Mouse (Mus musculus): ENCODE measurements at regions not wholly inside any gene's neighbourhood (a gene's known extent, or its start where the extent isn't known, plus 50 kb on each side); places are given as distances from the start of the nearest gene placed in this dataset.

DNA sequence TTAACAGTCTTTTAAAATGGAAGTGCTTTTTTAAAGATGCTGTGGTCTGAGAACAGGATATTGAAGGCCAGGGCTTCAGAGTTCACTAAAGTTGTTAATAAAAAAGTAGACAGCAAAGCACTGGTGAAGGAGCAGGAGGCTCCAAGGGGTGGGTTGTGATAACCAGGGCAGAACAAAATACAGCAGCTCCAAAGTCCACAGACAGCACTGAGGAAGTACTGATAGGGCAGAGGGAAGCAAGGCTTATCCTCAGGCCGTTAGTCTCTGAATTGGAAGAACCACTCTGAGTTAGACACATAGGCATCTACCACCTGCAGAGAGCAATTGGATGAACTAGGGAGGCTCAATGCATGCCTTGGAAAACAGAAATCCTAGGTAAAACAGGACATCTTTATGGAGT, 62.1 kb downstream of the P2ry1 start:
- Histone ChIP-seq H3K4me3 (ENCODE audit: low read length) (no peak overlapping the region), H3K9me3 (ENCODE audit: control insufficient read depth, low read length) (no peaks in the 10 kb centered on the region), H3K9ac (ENCODE audit: low read depth, low read length) (no peak overlapping the region), H3K4me1 (ENCODE audit: control insufficient read depth, insufficient read depth, low read depth, low read length) (no peaks in the 10 kb centered on the region), H3K27me3 (replicated peaks; ENCODE audit: control insufficient read depth, insufficient read depth, low read length) (no peaks in the 10 kb centered on the region), H3K4me2 (ENCODE audit: low read length) (no peak overlapping the region), H3K36me3 (ENCODE audit: control insufficient read depth, insufficient read depth, low read length) (no peaks in the 10 kb centered on the region), H3K27ac (ENCODE audit: low read depth, low read length) (no peak overlapping the region)
- WGBS = 71% methylated on average over 1 of the region's 1 CpGs
- ATAC-seq = no peak

DNA sequence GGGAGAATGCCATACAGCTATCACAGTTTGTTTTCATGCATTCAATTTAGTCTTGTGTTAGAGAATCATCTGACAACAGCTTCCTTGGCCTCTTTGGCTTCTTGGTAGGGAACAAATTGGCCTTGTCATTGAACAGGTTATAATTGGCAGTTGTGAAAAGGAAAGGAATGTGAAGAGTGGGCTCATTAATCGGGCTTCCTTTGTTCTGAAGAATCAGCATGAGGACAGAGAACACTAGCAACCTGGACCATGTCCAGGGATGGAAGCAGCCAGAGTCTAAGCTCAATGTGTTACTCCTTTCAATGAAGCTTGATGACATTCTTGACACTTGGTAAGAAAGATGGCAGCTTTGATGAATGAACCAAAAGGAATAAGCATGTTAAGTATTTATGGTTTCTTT, 64.5 kb downstream of the P2ry1 start:
- Histone ChIP-seq H3K4me2 (ENCODE audit: low read length) (no peak overlapping the region), H3K36me3 (ENCODE audit: control insufficient read depth, insufficient read depth, low read length) (no peaks in the 10 kb centered on the region), H3K4me1 (ENCODE audit: control insufficient read depth, insufficient read depth, low read depth, low read length) (no peaks in the 10 kb centered on the region), H3K27me3 (replicated peaks; ENCODE audit: control insufficient read depth, insufficient read depth, low read length) (no peaks in the 10 kb centered on the region), H3K9ac (ENCODE audit: low read depth, low read length) (no peak overlapping the region), H3K4me3 (ENCODE audit: low read length) (no peak overlapping the region), H3K27ac (ENCODE audit: low read depth, low read length) (no peak overlapping the region), H3K9me3 (ENCODE audit: control insufficient read depth, low read length) (no peaks in the 10 kb centered on the region)
- no peak for ATAC-seq
- 30% methylated on average over 1 of the region's 1 CpGs for WGBS

DNA sequence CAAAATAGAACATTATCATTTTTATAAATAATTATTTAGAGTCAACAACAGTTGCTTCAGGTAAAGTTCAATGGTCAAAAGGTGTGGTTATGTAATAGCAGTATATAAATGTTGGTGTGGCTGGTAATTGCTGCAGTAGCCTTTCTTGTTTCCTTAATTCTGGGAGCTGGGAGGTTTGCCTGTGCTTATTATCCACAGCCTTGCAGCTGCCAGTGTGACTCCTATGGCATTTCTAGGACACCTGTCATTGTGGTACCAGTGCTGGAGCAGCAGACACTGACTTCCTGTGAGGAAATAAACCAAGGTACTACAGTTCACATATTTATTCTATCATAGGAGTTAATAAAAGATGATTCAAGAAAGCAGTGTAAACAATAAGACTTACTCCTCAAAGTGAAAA, 65.6 kb downstream of the P2ry1 start:
- Histone ChIP-seq H3K9ac (ENCODE audit: low read depth, low read length) (no peak overlapping the region), H3K27me3 (replicated peaks; ENCODE audit: control insufficient read depth, insufficient read depth, low read length) (no peaks in the 10 kb centered on the region), H3K36me3 (ENCODE audit: control insufficient read depth, insufficient read depth, low read length) (no peaks in the 10 kb centered on the region), H3K27ac (ENCODE audit: low read depth, low read length) (no peak overlapping the region), H3K9me3 (ENCODE audit: control insufficient read depth, low read length) (no peaks in the 10 kb centered on the region), H3K4me2 (ENCODE audit: low read length) (no peak overlapping the region), H3K4me3 (ENCODE audit: low read length) (no peak overlapping the region), H3K4me1 (ENCODE audit: control insufficient read depth, insufficient read depth, low read depth, low read length) (no peaks in the 10 kb centered on the region)
- ATAC-seq = no peak

DNA sequence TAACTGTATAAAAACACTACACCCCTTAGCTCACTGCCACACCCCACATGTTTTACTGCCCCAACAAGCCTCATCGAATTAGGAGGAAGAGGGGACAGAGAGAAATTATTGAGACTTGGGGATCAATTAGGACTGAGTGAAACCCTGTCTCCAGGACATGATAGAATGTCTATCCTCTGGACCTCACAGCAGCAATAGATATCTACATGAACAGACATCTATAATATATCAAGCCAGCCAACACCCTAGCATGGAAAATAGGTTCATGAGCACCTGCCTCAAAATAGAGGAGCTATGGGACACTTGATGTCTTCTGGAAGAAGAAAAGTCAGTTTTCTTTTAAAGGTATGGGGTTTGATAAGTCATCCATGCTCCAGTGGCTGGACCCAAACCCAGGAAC, 68.4 kb downstream of the P2ry1 start:
- H3K36me3 ChIP-seq (ENCODE audit: control insufficient read depth, insufficient read depth, low read length) = no peaks in the 10 kb centered on the region
- WGBS = 100% methylated on average over 1 of the region's 1 CpGs
- no peak overlapping the region for H3K27ac ChIP-seq (ENCODE audit: low read depth, low read length)
- no peaks in the 10 kb centered on the region for H3K9me3 ChIP-seq (ENCODE audit: control insufficient read depth, low read length)
- no peak overlapping the region for H3K4me3 ChIP-seq (ENCODE audit: low read length)
- H3K27me3 ChIP-seq (replicated peaks; ENCODE audit: control insufficient read depth, insufficient read depth, low read length) = no peaks in the 10 kb centered on the region
- ATAC-seq = no peak
- H3K4me2 ChIP-seq (ENCODE audit: low read length) = no peak overlapping the region
- H3K4me1 ChIP-seq (ENCODE audit: control insufficient read depth, insufficient read depth, low read depth, low read length) = no peaks in the 10 kb centered on the region
- H3K9ac ChIP-seq (ENCODE audit: low read depth, low read length) = no peak overlapping the region

DNA sequence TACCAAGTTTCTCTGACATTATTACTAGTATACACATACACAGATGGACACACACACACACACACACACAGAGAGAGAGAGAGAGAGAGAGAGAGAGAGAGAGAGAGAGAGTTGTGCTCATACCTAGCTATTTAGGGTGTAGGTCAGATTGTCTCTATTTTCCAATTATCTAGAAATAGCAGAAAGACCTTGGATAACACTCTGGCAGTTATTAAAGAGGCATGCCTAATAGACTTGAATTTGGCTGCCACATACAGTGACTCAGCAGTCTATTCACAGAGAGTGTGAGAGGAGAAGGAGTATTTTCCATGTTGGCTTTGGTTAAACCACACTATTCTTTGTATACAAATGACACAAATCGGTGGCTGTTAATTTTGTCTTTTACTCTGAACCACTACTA, 69.7 kb downstream of the P2ry1 start:
- ATAC-seq = no peak
- no peaks in the 10 kb centered on the region for H3K9me3 ChIP-seq (ENCODE audit: control insufficient read depth, low read length)
- H3K36me3 ChIP-seq (ENCODE audit: control insufficient read depth, insufficient read depth, low read length) = no peaks in the 10 kb centered on the region
- no peak overlapping the region for H3K4me2 ChIP-seq (ENCODE audit: low read length)
- no peaks in the 10 kb centered on the region for H3K4me1 ChIP-seq (ENCODE audit: control insufficient read depth, insufficient read depth, low read depth, low read length)
- H3K4me3 ChIP-seq (ENCODE audit: low read length) = no peak overlapping the region
- H3K27me3 ChIP-seq (replicated peaks; ENCODE audit: control insufficient read depth, insufficient read depth, low read length) = no peaks in the 10 kb centered on the region
- H3K9ac ChIP-seq (ENCODE audit: low read depth, low read length) = no peak overlapping the region
- WGBS = 75% methylated on average over 1 of the region's 1 CpGs
- no peak overlapping the region for H3K27ac ChIP-seq (ENCODE audit: low read depth, low read length)

DNA sequence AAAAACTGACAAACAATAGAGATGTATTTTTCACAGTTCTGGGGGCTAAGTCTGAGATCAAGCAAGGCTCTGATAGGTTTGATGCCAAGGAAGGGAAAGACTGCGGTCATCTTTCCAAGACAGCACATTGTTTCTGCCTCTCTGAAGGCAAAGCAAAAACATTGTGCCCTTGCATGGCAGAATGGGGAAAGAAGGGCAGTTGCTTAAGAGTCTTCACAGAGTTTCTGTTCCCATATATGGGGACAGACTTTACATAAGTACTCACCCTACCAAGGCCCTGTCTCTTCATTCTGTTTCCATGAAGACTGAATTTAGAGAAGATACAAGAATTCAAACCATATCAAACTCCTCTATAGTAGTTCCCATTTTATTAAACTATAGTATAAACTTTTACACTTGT, 70.5 kb downstream of the P2ry1 start:
- no peak overlapping the region for H3K4me3 ChIP-seq (ENCODE audit: low read length)
- no peaks in the 10 kb centered on the region for H3K27me3 ChIP-seq (replicated peaks; ENCODE audit: control insufficient read depth, insufficient read depth, low read length)
- no peak overlapping the region for H3K27ac ChIP-seq (ENCODE audit: low read depth, low read length)
- 95% methylated on average over 1 of the region's 1 CpGs for WGBS
- ATAC-seq = no peak
- H3K4me2 ChIP-seq (ENCODE audit: low read length) = no peak overlapping the region
- H3K9me3 ChIP-seq (ENCODE audit: control insufficient read depth, low read length) = no peaks in the 10 kb centered on the region
- no peak overlapping the region for H3K9ac ChIP-seq (ENCODE audit: low read depth, low read length)
- no peaks in the 10 kb centered on the region for H3K4me1 ChIP-seq (ENCODE audit: control insufficient read depth, insufficient read depth, low read depth, low read length)
- no peaks in the 10 kb centered on the region for H3K36me3 ChIP-seq (ENCODE audit: control insufficient read depth, insufficient read depth, low read length)

DNA sequence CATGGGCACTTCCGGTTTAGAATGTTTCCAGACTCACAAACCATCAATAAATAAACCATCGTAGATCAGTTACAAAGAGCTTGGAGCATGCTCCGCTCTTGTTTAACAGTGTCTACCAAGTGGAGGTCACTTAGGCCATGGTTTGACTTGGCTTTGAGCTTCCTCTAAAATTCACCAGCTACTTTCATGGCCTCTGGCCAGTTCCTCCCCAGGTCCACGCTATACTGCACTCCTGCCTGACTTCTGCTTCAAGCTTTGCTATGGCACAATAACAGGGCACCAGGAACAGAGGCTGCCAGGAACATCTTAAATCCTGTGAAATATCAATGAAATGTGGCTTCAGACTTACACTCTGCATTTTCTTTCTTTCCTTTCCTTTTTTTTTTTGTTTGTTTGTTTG, 71.2 kb downstream of the P2ry1 start:
- 95% methylated on average over 4 of the region's 4 CpGs for WGBS
- no peak for ATAC-seq

DNA sequence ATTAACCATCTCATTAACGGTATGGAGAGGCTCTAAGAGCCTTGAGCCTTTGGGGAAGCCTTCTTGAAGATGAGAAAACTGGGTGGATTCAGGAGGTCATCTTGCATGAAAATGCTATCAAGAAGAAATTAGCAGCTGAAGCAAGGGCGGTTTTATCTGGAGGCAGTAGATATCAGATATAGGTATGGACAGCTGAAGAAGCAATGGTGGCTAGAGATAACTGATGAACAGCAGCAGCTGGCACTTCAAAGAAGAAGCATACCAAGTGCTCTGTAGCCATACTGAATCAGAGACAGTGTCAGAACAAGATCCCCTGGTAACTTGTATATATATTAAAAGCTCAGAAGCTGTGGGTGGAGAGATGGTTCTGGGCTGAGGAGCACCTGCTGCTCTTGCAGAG, 73.2 kb downstream of the P2ry1 start:
- no peak for ATAC-seq
- H3K27me3 ChIP-seq (replicated peaks; ENCODE audit: control insufficient read depth, insufficient read depth, low read length) = no peaks in the 10 kb centered on the region

More for the DNA sequence above, 71.2 kb downstream of the P2ry1 start:
- Histone ChIP-seq H3K4me2 (ENCODE audit: low read length) (no peak overlapping the region), H3K27me3 (replicated peaks; ENCODE audit: control insufficient read depth, insufficient read depth, low read length) (no peaks in the 10 kb centered on the region), H3K36me3 (ENCODE audit: control insufficient read depth, insufficient read depth, low read length) (no peaks in the 10 kb centered on the region), H3K27ac (ENCODE audit: low read depth, low read length) (no peak overlapping the region), H3K9ac (ENCODE audit: low read depth, low read length) (no peak overlapping the region), H3K4me1 (ENCODE audit: control insufficient read depth, insufficient read depth, low read depth, low read length) (no peaks in the 10 kb centered on the region), H3K9me3 (ENCODE audit: control insufficient read depth, low read length) (no peaks in the 10 kb centered on the region), H3K4me3 (ENCODE audit: low read length) (no peak overlapping the region)

DNA sequence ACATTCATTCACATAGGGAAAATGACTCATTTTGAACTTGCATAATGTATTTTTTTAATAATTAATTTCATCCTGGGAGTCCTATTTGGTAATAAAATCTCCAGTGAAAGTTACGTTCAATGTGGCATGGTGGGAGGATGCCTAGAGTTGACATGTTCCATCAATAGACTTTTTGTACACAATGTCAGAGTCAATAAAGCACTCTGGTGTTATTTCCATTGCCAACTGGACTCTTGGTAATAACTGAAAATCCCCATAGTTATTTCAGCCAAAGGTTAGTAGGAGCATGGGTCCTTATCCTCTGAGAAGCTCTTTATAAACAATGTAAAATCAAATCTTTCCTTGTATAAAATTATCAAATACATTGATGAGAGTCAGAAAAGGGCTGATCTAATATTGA, 87.3 kb downstream of the P2ry1 start:
- no peaks in the 10 kb centered on the region for H3K36me3 ChIP-seq (ENCODE audit: control insufficient read depth, insufficient read depth, low read length)
- H3K9me3 ChIP-seq (ENCODE audit: control insufficient read depth, low read length) = no peaks in the 10 kb centered on the region
- H3K9ac ChIP-seq (ENCODE audit: low read depth, low read length) = no peak overlapping the region
- 89% methylated on average over 1 of the region's 1 CpGs for WGBS
- no peak overlapping the region for H3K4me2 ChIP-seq (ENCODE audit: low read length)
- H3K4me3 ChIP-seq (ENCODE audit: low read length) = no peak overlapping the region
- ATAC-seq = no peak
- no peaks in the 10 kb centered on the region for H3K4me1 ChIP-seq (ENCODE audit: control insufficient read depth, insufficient read depth, low read depth, low read length)
- no peak overlapping the region for H3K27ac ChIP-seq (ENCODE audit: low read depth, low read length)
- no peaks in the 10 kb centered on the region for H3K27me3 ChIP-seq (replicated peaks; ENCODE audit: control insufficient read depth, insufficient read depth, low read length)

More for the DNA sequence above, 73.2 kb downstream of the P2ry1 start:
- no peak overlapping the region for H3K4me3 ChIP-seq (ENCODE audit: low read length)
- H3K4me2 ChIP-seq (ENCODE audit: low read length) = no peak overlapping the region
- WGBS = 83% methylated on average over 2 of the region's 2 CpGs
- no peaks in the 10 kb centered on the region for H3K4me1 ChIP-seq (ENCODE audit: control insufficient read depth, insufficient read depth, low read depth, low read length)
- no peak overlapping the region for H3K9ac ChIP-seq (ENCODE audit: low read depth, low read length)
- H3K9me3 ChIP-seq (ENCODE audit: control insufficient read depth, low read length) = no peaks in the 10 kb centered on the region
- H3K36me3 ChIP-seq (ENCODE audit: control insufficient read depth, insufficient read depth, low read length) = no peaks in the 10 kb centered on the region
- H3K27ac ChIP-seq (ENCODE audit: low read depth, low read length) = no peak overlapping the region

DNA sequence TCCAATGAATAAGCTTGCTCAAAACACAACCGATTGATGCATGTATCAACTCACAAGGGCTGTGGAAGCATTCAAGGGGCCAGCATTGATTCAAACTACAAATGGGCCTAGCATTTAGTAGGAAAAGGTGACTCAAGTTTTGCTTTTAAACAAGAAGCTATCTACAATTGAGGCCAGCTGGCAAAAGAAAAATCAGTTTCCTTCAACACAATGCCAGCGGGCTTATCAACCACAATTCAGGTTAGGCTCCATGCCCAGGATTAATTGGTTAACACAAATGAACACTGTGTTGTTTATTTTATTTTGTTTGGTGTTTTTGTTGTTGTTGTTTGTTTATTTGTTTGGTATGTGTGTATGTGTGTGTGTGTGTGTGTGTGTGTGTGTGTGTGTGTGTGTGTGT, 89.4 kb downstream of the P2ry1 start:
- ATAC-seq = no peak

More for the DNA sequence above, 89.4 kb downstream of the P2ry1 start:
- Histone ChIP-seq H3K27me3 (replicated peaks; ENCODE audit: control insufficient read depth, insufficient read depth, low read length) (no peaks in the 10 kb centered on the region), H3K4me2 (ENCODE audit: low read length) (no peak overlapping the region), H3K27ac (ENCODE audit: low read depth, low read length) (no peak overlapping the region), H3K4me1 (ENCODE audit: control insufficient read depth, insufficient read depth, low read depth, low read length) (no peaks in the 10 kb centered on the region), H3K4me3 (ENCODE audit: low read length) (no peak overlapping the region), H3K36me3 (ENCODE audit: control insufficient read depth, insufficient read depth, low read length) (no peaks in the 10 kb centered on the region), H3K9me3 (ENCODE audit: control insufficient read depth, low read length) (no peaks in the 10 kb centered on the region), H3K9ac (ENCODE audit: low read depth, low read length) (no peak overlapping the region)
- WGBS = 95% methylated on average over 2 of the region's 2 CpGs
